Mouse (Mus musculus): ENCODE data around the gene Gpc2.

DNA sequence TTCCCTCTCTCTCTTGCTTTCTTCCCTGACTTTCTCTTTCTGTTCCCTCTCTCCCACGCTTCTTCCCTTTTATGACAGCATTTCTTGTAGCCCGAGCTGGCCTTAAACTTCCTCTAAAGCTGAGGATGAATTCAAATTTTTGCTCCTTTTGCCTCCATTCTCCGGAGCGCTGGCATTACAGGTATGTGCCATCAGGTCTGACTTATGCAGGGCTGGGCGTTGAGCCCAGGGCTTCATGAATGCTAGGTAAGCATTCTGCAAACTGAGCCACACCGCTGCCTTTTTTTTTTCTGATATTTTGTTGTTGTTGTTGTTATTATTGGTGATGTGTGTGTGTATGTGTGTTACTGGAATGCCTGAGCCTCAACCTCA is 15.6 kb downstream of the Gpc2 start:
- TF ChIP-seq POLR2A (IDR thresholded peaks at IDR 0.05; ENCODE audit: insufficient read depth, low read depth, low read length) (no peak), CTCF (IDR thresholded peaks at IDR 0.05; ENCODE audit: insufficient read depth, low read depth, low read length) (no peak)

All from olfactory bulb, adult 2 months (tissue).